Mouse (Mus musculus) midbrain, embryonic 13.5 days (tissue): ENCODE measurements around the gene Gm4491. TPM values are rescaled to one million over a fixed set of nuclear protein-coding genes. Genes with fewer than 3 reads are reported as not detected.
"Not testable (repeated sequence)": the region's sequence is repeated elsewhere in the genome, so short reads cannot be mapped to it uniquely, and the experiment has no call there.

Experiments used
- ATAC-seq: fragments of 200-750 bp; cut with Nextera tagmentation; 2 replicates; pipeline ENCODE4 v1.8.0; 2017; ENCODE audit warnings: mild to moderate bottlenecking, moderate TSS enrichment, moderate library complexity
- H3K27ac ChIP-seq: fragments of 300-500 bp; sonication (generic); 2 replicates; pipeline ENCODE4 v1.5.1; 2015; ENCODE audit warnings: inconsistent platforms, mild to moderate bottlenecking, moderate library complexity
- H3K27me3 ChIP-seq: fragments of 300-500 bp; sonication (generic); 2 replicates; pipeline ENCODE4 v1.6.1; 2015; ENCODE audit warnings: mild to moderate bottlenecking, inconsistent platforms
- H3K36me3 ChIP-seq: fragments of 300-500 bp; sonication (generic); 2 replicates; pipeline ENCODE4 v1.6.1; 2015; ENCODE audit warnings: mild to moderate bottlenecking, inconsistent platforms
- H3K4me1 ChIP-seq: fragments of 300-500 bp; sonication (generic); replicated peaks from 2 replicates; pipeline ENCODE4 v1.6.1; 2015; ENCODE audit warnings: inconsistent platforms
- H3K4me2 ChIP-seq: fragments of 300-500 bp; sonication (generic); replicated peaks from 2 replicates; pipeline ENCODE4 v1.6.1; 2015; ENCODE audit warnings: moderate library complexity, mild to moderate bottlenecking, inconsistent platforms
- H3K4me3 ChIP-seq: fragments of 300-500 bp; sonication (generic); replicated peaks from 2 replicates; pipeline ENCODE4 v1.5.1; 2015; ENCODE audit warnings: mild to moderate bottlenecking, inconsistent platforms
- H3K9ac ChIP-seq: fragments of 300-500 bp; sonication (generic); replicated peaks from 2 replicates; pipeline ENCODE4 v1.6.1; 2015; ENCODE audit warnings: mild to moderate bottlenecking, inconsistent platforms
- H3K9me3 ChIP-seq: fragments of 300-500 bp; sonication (generic); 2 replicates; pipeline ENCODE4 v1.6.1; 2016; ENCODE audit warnings: mild to moderate bottlenecking, inconsistent platforms
- WGBS: fragments of 180-500 bp; shearing (Covaris S2); methylation state at CpG from one replicate; pipeline ENCODE4 v1.1.7; 2015; 5-methylcytosine and 5-hydroxymethylcytosine counted together
- polyA plus RNA-seq: library from polyadenylated mRNA; unstranded; fragments of >200 nt; fragmentation: Nextera tagmentation; extraction: Ambion mirVana; gene quantifications from 2 replicates; pipeline ENCODE4 v1.2.1, GENCODE M21; 2015

Gm4491 gene
- polyA plus RNA-seq, 1 experiment from 2014 or later, result 0.09 TPM

DNA sequence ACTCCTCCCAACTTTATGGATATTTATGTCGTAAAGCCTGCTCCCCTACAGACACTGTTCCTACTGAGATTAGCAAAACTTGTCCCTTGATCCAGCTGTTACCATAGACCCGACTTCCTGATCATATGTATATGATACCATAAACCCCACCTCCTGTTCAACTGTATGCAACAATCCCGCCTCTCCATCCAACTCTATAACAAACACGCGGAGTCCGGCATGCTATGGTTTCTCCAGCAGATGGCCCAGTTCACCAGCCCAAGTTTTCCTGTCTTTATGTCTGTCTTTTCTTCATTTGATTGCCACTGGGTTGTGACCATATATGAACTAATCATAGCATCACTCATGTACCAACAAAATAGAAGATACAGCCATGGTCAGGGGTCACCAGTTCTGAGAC, 40.1 kb downstream of the Gm4491 start:
- no peak overlapping the region for H3K9ac ChIP-seq
- H3K4me1 ChIP-seq, result no peaks in the 10 kb centered on the region
- WGBS, result 87% methylated on average over 6 of the region's 6 CpGs
- H3K27me3 ChIP-seq, result no peaks in the 10 kb centered on the region
- H3K27ac ChIP-seq, result no peak overlapping the region
- no peak overlapping the region for H3K4me2 ChIP-seq
- no peak overlapping the region for H3K4me3 ChIP-seq
- H3K36me3 ChIP-seq, result no peaks in the 10 kb centered on the region
- H3K9me3 ChIP-seq, result no peaks in the 10 kb centered on the region
- ATAC-seq, result no peak

GRCm38 (mm10) chr14:57069906-57070305, 45.8 kb downstream of the Gm4491 start:
- H3K4me2 ChIP-seq, H3K4me3 ChIP-seq, H3K9ac ChIP-seq, H3K36me3 ChIP-seq, H3K4me1 ChIP-seq, ATAC-seq, H3K27me3 ChIP-seq, H3K9me3 ChIP-seq, H3K27ac ChIP-seq: not testable (repeated sequence)
- 1% methylated on average over 2 of the region's 2 CpGs for WGBS

DNA sequence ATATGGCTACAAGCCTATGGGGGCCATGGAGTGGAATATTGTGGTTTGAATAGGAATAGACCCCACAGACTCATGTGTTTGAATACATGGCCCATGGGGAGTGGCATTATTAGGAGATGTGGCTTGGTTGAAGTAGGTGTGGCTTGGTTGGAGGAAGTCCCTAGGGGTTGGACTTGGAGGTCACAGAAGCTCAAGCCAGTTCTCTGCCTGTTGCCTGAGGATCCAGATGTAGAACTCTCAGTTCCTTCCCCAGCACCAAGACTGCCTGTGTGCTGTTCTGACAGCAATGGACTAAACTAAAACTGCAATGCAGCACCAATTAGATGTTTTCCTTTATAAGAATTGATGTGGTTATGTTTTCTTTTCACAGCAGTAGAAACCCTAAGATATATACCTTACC, 49.6 kb downstream of the Gm4491 start:
- no peaks in the 10 kb centered on the region for H3K27me3 ChIP-seq
- H3K4me1 ChIP-seq, result no peaks in the 10 kb centered on the region
- no peak overlapping the region for H3K27ac ChIP-seq
- ATAC-seq, result no peak
- H3K9ac ChIP-seq, result no peak overlapping the region
- no peaks in the 10 kb centered on the region for H3K9me3 ChIP-seq
- no peak overlapping the region for H3K4me2 ChIP-seq
- H3K36me3 ChIP-seq, result no peaks in the 10 kb centered on the region
- no peak overlapping the region for H3K4me3 ChIP-seq

Other genes starting within 250 kb of the Gm4491 start
- 84.8 and 85.8 TPM in 2 replicates for gene Zmym2, start 229.2 kb downstream of the Gm4491 start, polyA plus RNA-seq
- gene Gja3, start 57.8 kb downstream of the Gm4491 start, polyA plus RNA-seq, result 0.51 and 0.73 TPM in 2 replicates
- gene Gjb2, start 11.2 kb downstream of the Gm4491 start, polyA plus RNA-seq, result 10.0 and 11.4 TPM in 2 replicates
- 11.0 TPM in 2 replicates for gene Gjb6, start 17.7 kb upstream of the Gm4491 start, polyA plus RNA-seq